Mouse (Mus musculus): ENCODE measurements at regions not wholly inside any gene's neighbourhood (a gene's known extent, or its start where the extent isn't known, plus 50 kb on each side); places are given as distances from the start of the nearest gene placed in this dataset.

DNA sequence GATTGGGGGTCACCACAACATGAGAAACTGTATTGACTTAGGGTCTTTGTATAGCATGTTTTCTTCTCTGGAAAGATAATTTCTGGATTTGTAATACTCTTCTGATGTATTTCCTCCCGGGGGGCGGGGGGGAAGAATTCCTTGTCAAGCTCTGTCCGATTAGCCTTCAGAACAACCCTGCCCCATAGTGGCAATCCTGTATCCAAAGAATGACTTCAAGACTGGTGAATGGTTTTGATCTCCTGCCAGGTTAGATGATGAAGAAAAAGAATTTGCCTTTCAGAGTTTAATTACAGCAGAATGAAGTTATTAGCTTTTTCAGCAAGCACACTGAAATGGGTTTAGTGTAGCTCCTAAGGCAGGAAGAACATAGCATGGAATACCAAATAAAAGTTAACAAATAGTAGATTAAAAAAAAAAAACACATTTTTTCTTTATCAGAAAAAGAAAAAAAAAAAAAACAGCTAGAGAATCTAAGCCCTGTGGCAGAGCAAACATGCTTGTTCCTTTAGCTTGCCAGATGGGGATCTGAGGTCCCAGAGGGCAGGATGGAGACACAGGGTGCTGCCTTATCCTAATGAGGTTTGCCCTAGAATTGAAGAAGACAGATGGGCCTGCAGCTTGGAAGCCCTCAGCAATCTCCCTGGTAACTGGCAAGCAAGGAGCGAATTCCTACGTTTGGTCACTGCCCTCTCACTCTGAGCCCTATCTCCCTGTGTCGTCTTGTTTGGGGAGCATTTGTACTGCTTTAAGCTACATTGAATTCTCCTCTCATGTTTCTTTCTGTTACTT lies 280.9 kb upstream of the Gm9972 start:
- DNase-seq = no peak

DNA sequence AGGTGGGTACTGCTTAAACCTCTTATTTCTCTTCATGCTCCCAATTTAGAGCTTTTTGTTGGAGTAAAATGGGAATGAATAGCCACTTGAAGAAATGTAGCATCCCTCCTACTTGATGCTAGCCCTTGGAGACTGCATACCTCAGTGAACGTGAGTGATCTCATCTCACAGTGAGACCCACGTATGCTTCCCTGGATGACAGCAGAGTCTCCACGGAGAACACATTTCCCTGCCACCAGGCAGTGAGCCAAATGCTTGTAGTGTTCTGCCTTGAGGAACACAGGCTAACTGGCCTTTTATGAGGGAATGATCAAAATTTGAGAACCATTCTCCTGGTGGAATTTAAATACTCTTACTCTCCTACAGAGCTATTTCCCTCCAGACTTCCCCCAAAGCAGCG lies 280.1 kb upstream of the Gm9972 start:
- DNase-seq = no peak

DNA sequence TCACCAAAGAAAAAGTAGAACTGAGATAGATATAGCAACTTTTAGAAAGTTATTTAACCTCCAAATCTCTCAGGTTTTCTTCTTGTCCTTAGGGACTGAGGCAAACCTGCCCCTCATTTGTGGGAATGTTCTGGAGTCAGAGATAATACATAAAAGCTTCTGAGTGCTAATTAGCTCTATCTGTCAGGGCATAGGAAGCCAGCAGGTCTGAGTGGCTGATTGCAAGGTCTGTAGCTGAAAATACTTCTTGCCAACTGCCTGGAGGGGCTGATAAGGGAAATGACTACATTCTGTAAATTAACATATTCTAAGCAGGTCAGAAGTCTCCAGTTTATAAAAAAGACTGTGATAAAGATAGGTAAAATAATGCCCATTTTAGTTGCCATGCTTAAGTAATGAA lies 270.3 kb upstream of the Gm9972 start:
- DNase-seq = no peak

GRCm38 (mm10) chr11:42775074-42775676 lies 260.4 kb upstream of the Gm9972 start:
- DNase-seq = no peak

DNA sequence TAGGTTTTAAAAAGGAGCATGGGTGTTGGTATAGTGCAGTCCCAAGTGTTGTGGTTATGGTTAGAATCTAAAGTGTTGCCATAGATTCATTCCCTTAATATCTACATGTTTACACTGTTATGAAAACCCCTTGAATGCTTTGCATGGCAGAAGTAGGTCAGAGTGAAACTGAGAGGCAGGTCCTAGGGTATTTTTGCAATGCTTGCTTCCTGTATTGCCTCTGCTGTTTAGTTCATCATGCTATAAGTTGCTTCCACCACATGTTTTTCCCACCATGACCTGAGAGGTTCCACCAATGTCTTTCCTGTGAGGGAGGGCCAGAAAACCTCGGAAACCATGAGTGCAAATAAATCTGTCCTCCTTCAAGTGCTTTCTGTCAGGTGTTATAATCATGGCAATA lies 224.1 kb upstream of the Gm9972 start:
- no peak for DNase-seq

GRCm38 (mm10) chr11:42815753-42816152 lies 219.8 kb upstream of the Gm9972 start:
- DNase-seq = no peak

- no peak for DNase-seq
Measured at GRCm38 (mm10) chr11:42822835-42823234, 212.7 kb upstream of the Gm9972 start.

DNA sequence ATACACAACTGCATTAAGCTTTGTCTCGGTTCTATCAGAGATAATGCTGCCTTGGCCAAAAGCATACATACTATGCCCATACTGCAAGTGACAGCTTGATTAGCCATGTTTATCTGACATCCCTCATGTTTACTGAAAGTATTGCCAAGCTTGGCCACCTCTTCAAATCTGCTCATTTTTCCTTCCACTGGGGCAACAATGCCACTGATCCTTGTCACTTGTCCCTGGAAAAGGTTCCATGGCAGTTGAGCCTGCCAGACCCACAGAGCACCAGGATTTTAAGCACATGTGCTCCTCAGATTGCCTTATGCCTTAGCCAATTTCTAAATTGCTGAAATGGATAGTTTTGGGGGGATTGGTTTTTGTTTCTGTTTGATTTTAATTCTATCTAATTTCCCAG lies 189.8 kb upstream of the Gm9972 start:
- DNase-seq = no peak

DNA sequence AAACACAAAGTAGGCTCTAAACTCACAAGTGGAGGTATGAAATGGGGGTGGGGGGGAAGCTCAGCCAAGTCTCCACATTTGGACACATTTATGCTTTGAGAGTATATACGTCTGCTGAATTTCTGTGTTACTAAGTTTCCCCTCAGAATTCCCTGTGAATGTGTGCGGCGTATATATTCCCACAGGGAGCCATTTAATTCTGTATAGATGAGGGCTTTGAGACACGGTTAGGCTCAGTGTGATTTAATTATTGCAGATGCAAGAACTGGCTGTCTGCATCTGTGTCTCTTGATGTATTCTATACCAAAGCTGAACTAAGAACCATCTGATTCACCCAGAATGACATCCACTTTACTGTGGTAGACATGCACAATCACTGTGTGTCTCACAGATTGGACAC lies 181.1 kb upstream of the Gm9972 start:
- DNase-seq = no peak

- no peak for DNase-seq
Measured at GRCm38 (mm10) chr11:42857687-42858086, 177.9 kb upstream of the Gm9972 start.

GRCm38 (mm10) chr11:42874056-42874455 lies 161.5 kb upstream of the Gm9972 start:
- no peak for DNase-seq

DNA sequence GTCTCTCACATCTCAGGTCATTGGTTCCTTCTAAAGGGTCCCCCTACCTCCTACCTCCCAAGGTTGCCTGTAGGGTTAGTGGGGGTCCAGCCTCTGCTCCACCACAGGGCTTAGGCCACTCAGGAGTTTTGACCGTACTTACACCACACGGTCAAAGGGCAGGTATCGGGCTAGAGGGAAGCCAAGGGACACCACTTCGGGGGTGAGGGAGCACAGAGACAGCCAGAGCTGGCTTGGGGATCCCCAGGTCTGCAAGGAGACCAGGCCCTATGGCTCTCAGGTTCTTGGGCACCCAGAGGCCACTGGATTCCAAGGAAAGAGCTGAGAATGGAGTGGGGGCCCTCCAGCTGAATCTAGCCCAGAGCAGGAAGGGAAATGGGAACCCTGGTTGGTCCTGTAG lies 135.5 kb upstream of the Gm9972 start:
- no peak for DNase-seq

DNA sequence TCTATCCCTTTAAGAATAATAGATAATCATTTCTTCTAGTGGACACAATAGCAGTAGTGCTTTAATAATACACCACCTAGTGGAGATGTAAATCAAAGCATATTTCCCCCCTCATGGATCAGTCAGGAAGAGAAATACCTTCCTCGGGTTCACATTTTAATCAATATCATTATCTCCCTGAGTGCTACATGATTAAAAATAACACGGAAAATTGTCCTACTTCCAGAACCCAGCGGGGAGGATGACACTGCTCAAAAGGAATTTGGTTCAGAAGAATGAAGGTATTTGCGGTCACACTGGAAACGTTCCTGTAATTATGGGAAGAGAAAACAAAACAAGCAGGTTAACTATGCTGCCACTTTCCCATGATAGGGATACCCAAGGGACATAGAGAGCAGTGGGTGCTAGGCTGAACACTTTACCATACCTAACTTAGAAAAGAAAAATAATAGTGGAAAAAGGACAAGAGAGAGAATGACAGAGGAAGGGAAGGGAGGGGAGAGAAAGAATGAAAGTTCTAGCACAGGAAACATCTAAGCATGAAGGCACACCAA lies 132.0 kb upstream of the Gm9972 start:
- no peak for DNase-seq

DNA sequence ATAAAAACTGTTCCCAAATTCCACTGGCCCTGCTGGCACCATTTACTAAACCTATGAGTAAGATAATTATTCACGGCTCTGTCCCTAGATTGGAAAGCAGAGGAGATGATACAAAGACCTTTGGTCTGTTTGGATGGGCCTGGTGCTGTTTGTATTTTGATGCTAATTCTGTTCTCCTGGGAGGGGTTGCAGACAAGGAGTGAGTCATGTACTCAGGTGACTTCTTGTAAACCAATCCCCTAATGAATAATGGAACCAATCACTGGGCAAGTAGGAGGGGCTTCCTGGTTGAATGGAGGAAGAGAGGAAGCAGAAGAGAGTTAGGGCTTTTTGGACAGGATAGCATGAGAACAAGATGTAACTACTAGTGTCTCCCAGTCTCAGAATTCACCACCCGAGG lies 130.0 kb upstream of the Gm9972 start:
- DNase-seq = no peak

GRCm38 (mm10) chr11:42906020-42906419 lies 129.5 kb upstream of the Gm9972 start:
- no peak for DNase-seq

DNA sequence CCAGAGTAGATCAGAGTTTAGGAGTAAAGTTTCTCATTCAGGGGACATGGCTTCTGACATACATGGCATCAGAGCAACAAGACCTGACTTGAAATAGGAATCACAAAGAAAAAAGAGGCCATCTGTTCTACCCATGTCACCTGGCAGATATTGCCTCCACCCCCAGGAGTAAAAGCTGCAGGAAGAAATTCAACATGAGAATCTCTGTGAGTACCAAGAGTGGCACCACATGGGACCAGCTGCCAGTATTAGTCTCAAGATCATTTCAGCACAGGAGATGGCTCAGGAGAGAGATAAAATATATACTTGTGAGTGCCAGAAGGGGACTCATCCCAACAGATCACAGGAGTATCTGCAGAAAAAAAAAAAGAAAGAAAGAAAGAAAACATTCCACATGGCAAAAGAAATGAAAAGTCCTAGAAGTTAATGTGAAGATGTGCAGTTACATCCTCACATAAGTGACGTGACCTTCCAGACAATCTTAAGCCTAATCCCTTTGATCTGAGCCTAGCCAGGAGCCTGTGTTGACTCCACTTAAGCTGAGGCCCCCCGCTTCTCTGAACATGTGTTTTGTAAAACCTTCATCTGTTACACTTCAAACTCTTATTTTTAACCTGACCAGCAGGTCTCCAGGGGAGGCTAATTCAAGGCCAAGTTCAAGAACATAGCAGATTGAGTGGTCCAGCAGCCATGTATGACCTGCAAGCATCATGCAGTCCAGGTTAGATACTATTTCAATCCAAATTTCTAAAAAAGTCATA lies 118.9 kb upstream of the Gm9972 start:
- DNase-seq = no peak

GRCm38 (mm10) chr11:42919221-42919620 lies 116.3 kb upstream of the Gm9972 start:
- no peak for DNase-seq

DNA sequence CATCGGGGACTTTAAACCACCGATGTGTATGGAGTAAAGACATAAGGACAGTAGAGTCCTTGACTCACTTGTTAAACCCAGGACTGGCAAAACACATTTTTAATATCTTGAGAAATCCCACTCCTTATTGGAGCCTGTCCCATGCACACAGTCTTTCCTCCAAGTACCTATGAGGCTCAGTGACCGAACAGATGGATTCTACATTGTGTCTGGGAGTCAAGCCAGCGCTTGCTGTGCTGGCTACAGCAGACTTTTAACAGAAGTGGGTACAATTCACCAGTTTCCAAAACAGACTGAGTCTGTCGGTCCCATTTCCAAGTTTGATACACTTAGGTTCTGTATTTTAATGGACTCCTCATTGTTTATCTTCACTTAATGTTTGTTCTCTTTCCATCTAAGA lies 108.4 kb upstream of the Gm9972 start:
- no peak for DNase-seq

DNA sequence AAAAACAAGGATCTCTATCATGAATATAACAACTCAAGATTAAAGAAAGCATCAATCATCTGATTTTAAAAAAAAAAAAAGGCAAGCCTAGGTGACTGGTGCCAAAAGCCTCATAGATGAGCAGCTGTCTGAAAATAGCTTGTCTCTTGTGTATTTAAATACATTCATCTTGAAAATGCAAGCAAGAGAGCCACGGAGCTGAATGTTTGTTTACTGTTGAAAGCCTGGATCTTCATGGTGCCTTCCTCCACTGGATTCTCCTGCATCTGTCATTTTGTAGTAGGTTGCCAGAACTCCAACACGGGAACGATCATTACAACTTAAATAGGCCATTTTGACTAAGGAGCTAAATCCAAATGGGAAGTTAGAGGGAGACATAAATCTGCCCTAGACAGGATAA lies 106.6 kb upstream of the Gm9972 start:
- DNase-seq = no peak

DNA sequence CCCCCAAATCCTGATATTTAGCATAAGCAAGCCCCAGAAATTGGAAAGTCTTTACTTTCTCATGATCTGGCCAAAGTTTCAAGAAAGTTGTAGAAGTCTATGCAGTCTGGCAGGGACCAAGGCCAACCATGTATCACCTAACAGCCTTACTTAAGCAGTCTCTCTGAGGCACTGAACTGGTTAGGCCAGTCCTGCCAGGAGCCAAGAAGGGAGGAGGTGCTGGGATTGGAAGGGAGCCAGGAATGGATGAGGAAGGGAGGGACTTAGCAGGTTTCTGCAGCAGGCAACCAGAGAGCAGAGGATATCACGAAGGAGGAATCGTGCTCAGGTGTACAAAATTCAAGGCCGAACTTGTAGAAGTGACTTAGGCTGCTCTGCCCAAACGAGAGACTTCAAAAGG lies 96.3 kb upstream of the Gm9972 start:
- peak; percentile 77 for DNase-seq

DNA sequence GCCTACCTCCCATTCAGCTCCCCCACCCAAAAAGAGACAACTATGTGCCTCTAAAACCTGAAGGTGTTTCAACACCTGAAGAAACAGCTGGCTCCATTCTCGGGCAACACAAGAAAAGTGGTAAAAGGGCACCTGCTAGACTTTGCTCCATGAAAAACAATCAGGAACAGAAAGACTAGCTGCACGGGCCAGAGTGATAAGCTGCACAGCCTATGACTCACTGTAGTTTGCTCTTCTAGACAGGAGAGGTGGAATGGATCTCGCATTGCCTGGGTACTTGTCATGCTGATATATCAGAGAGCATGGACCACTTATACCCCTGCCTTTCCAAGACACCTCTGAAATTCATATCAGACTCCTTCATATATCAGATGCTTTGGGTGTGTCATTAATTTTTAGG lies 94.0 kb upstream of the Gm9972 start:
- no peak for DNase-seq

- peak; percentile 21 for DNase-seq
Measured at GRCm38 (mm10) chr11:42942284-42942683, 93.3 kb upstream of the Gm9972 start.

- peak; percentile 75 for DNase-seq
Measured at GRCm38 (mm10) chr11:42944573-42944972, 91.0 kb upstream of the Gm9972 start.

DNA sequence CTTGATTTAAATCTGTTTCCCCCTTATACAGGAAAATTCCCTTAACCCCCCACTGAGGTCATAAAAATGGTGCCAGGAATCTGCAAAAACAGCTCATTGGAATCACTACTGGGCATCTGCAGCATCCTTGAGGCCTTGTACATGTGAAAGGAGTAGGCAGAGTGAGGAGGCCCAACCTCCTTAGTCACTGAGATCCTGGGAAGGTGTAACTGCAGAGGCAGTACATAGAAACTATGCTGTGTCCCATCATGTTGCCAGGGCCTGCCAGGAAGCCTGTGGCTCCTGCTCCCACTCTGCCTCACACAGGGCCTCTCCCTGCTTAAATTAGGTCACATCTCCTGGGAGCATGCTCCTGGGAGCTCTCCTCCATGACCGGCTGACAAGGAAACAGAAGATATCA lies 85.7 kb upstream of the Gm9972 start:
- no peak for DNase-seq

Data from kidney, adult 9 months (tissue).